Mouse (Mus musculus): Measurements from ENCODE around the gene Wdfy2.

DNA sequence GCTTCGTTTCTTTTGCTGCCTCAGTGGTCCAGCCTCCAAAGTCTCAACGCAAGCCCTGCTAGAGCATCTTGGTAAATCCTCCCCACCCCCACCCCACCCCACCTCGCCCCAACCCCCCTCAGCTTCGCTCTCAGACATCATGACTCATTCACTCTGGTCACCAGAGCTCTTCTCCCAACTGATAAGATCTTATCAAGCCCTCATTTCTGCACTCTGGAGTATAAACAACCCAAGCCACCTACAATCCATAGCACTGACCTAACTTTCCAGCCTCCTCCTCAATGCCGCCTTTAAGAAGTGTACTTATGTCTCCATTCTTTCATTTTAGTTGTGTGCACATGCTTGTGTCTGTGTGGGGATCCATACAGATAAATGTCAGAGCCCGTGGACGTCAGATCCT is 41.8 kb upstream of the Wdfy2 start:
- TF ChIP-seq POLR2A (IDR thresholded peaks at IDR 0.05; ENCODE audit: insufficient read length, low read depth) (no peak), USF1 (IDR thresholded peaks at IDR 0.05; ENCODE audit: low read depth) (no peak)

Data from myocyte (in vitro differentiated cells).